Mouse (Mus musculus) hindlimb bud, embryonic 11.5 days (tissue): ENCODE results near the gene Neil3.
"Not testable (repeated sequence)": the region's sequence is repeated elsewhere in the genome, so short reads cannot be mapped to it uniquely, and the experiment has no call there.

ENCODE experiments used
- DNase-seq: peaks from one replicate; pipeline ENCODE4 v3.0.0-alpha.2; 2012; ENCODE audit warnings: low read depth, low spot score; ENCODE audit errors: extremely low spot score

The Neil3 gene

DNA sequence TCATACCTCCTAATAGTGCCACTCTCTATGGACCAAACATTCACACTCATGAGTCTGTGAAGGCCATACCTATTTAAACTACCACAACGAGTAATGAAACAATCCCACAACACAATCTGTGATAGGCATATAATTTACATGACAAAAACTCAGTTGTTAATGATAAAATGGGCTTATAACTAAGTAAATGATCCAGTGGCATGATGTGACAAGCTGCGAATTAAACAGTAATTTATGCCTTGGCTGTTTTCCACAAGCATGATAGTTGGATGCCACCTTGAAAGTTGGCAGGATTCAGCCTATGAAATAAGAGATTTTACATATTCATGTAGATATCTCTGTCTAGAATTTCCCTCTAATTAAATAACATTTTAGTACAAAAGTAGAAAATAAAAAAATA lies 99.3 kb downstream of the Neil3 start:
- no peak for DNase-seq

DNA sequence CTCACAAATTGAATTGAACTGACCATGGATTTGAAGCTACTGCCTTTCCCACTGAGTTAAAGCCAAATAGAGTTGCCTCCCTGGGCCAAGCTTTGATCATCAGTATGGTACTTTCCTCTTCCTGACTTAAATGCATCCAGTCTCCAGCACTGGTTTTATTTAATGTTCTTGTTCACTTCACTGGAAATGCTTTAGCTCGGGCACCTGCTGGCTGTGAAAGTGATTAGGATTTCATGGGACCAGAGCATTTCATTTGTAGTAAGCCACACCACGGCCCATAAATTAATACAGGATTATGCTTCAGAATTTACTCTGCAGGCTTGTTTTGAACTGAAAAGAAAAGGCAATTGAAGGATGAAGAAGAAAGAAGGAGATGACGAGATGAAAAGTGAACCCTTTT lies 100.8 kb downstream of the Neil3 start:
- DNase-seq = not testable (repeated sequence)
